Mouse (Mus musculus) adrenal gland (tissue): ENCODE data around the gene Ftcd.

Experiments used
- intact Hi-C: fragments of 180-260 bp; cut with DNase I; formaldehyde crosslinking; loops from one replicate; pipeline ENCODE4 v1.15.1; 2025

Ftcd gene

GRCm38 (mm10) chr10:76596338-76596737, 20.9 kb downstream of the Ftcd start:
- intact Hi-C loops = no loop called here

- intact Hi-C loops = no loop called here
Observed at GRCm38 (mm10) chr10:76602690-76603089, 27.2 kb downstream of the Ftcd start.

GRCm38 (mm10) chr10:76612473-76612872, 37.0 kb downstream of the Ftcd start:
- intact Hi-C loops = no loop called here

- intact Hi-C loops = loop anchor here (2.0 kb wide), 1 partner anchor 112 kb away; no protein-coding TSS in a partner anchor
Observed at GRCm38 (mm10) chr10:76622411-76622810, 47.0 kb downstream of the Ftcd start.

GRCm38 (mm10) chr10:76622928-76623680, 47.7 kb downstream of the Ftcd start, which contains the start of gene Col6a2:
Col6a2 (minus strand) TSS chr10:76623630.
- intact Hi-C loops = loop anchor here (2.0 kb wide), 1 partner anchor 112 kb away; no protein-coding TSS in a partner anchor

- intact Hi-C loops = loop anchor here (2.0 kb wide), 1 partner anchor 111 kb away; no protein-coding TSS in a partner anchor
Observed at GRCm38 (mm10) chr10:76623734-76624133, 48.3 kb downstream of the Ftcd start.

- intact Hi-C loops = no loop called here
Observed at GRCm38 (mm10) chr10:76624903-76625302, 49.5 kb downstream of the Ftcd start.

- intact Hi-C loops = no loop called here
Observed at GRCm38 (mm10) chr10:76627714-76628113, 52.3 kb downstream of the Ftcd start.

GRCm38 (mm10) chr10:76630657-76631056, 55.2 kb downstream of the Ftcd start:
- intact Hi-C loops = no loop called here

GRCm38 (mm10) chr10:76632630-76633029, 57.2 kb downstream of the Ftcd start:
- intact Hi-C loops = no loop called here

- intact Hi-C loops = no loop called here
Observed at GRCm38 (mm10) chr10:76634094-76634571, 58.7 kb downstream of the Ftcd start.

- intact Hi-C loops = no loop called here
Observed at GRCm38 (mm10) chr10:76634584-76634983, 59.1 kb downstream of the Ftcd start.

- intact Hi-C loops = no loop called here
Observed at GRCm38 (mm10) chr10:76636026-76636425, 60.6 kb downstream of the Ftcd start.

GRCm38 (mm10) chr10:76636601-76637000, 61.2 kb downstream of the Ftcd start:
- intact Hi-C loops = no loop called here
